Mouse (Mus musculus): Measurements from ENCODE around the gene Serpinb9.

GRCm38 (mm10) chr13:32964989-32965811, 37.9 kb upstream of the Serpinb9 start, which contains the start of gene Serpinb6b:
- TF ChIP-seq CTCF (IDR thresholded peaks at IDR 0.05; ENCODE audit: insufficient read depth, low read depth, low read length) = no peak
- no peak for TF ChIP-seq POLR2A (IDR thresholded peaks at IDR 0.05; ENCODE audit: insufficient read depth, low read depth, low read length)

Measured in olfactory bulb, adult 2 months (tissue).